Mouse (Mus musculus) stomach, postnatal 0 days (tissue): ENCODE results near the gene Pla2g4d.

Source experiments
- CTCF ChIP-seq: IDR thresholded peaks from 2 replicates; pipeline ENCODE4 v1.5.1; 2016; ENCODE audit warnings: antibody characterized with exemption, low read depth, mild to moderate bottlenecking, moderate library complexity
- EP300 ChIP-seq: optimal IDR thresholded peaks from 2 replicates; pipeline ENCODE3; 2016; ENCODE audit warnings: antibody characterized with exemption

DNA sequence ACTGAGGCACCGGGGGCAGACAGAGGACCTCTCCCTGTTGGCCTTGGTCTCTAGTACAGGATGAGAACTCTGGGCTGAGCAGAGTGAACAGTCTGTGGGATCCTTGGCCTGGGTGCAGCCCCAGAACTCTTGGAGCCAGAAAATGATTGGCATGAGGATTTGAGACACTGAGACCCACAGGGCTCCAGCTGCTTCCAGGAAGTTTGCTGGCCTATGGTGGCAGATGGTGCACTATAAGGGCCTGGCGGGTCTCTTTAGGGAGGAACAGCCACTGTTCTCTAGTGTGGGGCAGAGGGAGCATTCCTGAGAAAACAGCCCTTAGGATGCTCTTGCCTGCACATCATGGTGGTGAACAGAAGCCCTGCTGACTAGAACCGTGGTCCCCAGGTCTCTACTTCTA, 596 bp downstream of the Pla2g4d start:
- TF ChIP-seq CTCF (no peak), EP300 (no peak)
